Mouse (Mus musculus): ENCODE results near the gene Stk25. TPM values are rescaled to one million over a fixed set of nuclear protein-coding genes. Genes with fewer than 3 reads are reported as not detected.

Stk25 gene
- polyA plus RNA-seq, 1 experiment from 2014 or later: 116 TPM

GRCm38 (mm10) chr1:93641978-93642377 is 16.5 kb downstream of the Stk25 start:
- no peaks in the 10 kb centered on the region for H3K27me3 ChIP-seq (replicated peaks; ENCODE audit: control insufficient read depth, insufficient read depth, low read length)

GRCm38 (mm10) chr1:93636211-93636897 is 22.1 kb downstream of the Stk25 start:
- H3K4me1 ChIP-seq (replicated peaks; ENCODE audit: control insufficient read depth, insufficient read depth, low read length): peaks cover 4% of the 10 kb centered on the region; the same call in 1 of the 2 replicates
- H3K27me3 ChIP-seq (replicated peaks; ENCODE audit: control insufficient read depth, insufficient read depth, low read length): no peaks in the 10 kb centered on the region
- TF ChIP-seq CTCF (IDR thresholded peaks at IDR 0.05; ENCODE audit: low read depth): peak; percentile 68
- 28% methylated on average over 7 of the region's 7 CpGs for WGBS
- H3K4me2 ChIP-seq (replicated peaks; ENCODE audit: low read depth): peak overlapping the region; percentile 90
- peak overlapping the region; percentile 84 for H3K4me3 ChIP-seq (ENCODE audit: low read depth, low read length)
- H3K9me3 ChIP-seq (ENCODE audit: control insufficient read depth): no peaks in the 10 kb centered on the region
- H3K36me3 ChIP-seq (ENCODE audit: control insufficient read depth, insufficient read depth): peaks cover 5% of the 10 kb centered on the region; the same call in 1 of the 2 replicates
- ATAC-seq: peak; percentile 39
- peak overlapping the region; percentile 79 for H3K27ac ChIP-seq (ENCODE audit: low read depth, low read length)
- H3K9ac ChIP-seq (ENCODE audit: low read depth, low read length): peak overlapping the region; percentile 48; the same call in 1 of the 2 replicates

More at GRCm38 (mm10) chr1:93641978-93642377, 16.5 kb downstream of the Stk25 start:
- WGBS: 85% methylated on average over 2 of the region's 2 CpGs
- no peak overlapping the region for H3K4me3 ChIP-seq (ENCODE audit: low read depth, low read length)
- no peaks in the 10 kb centered on the region for H3K36me3 ChIP-seq (ENCODE audit: control insufficient read depth, insufficient read depth)
- H3K4me1 ChIP-seq (replicated peaks; ENCODE audit: control insufficient read depth, insufficient read depth, low read length): no peaks in the 10 kb centered on the region
- TF ChIP-seq CTCF (IDR thresholded peaks at IDR 0.05; ENCODE audit: low read depth): no peak
- no peak overlapping the region for H3K4me2 ChIP-seq (replicated peaks; ENCODE audit: low read depth)
- H3K27ac ChIP-seq (ENCODE audit: low read depth, low read length): no peak overlapping the region
- no peak overlapping the region for H3K9ac ChIP-seq (ENCODE audit: low read depth, low read length)
- no peak for ATAC-seq
- H3K9me3 ChIP-seq (ENCODE audit: control insufficient read depth): no peaks in the 10 kb centered on the region

- peak; percentile 95 for ATAC-seq
- under 1% methylated on average over 44 of the region's 44 CpGs for WGBS
Observed at GRCm38 (mm10) chr1:93635580-93636192, 22.8 kb downstream of the Stk25 start.

GRCm38 (mm10) chr1:93635091-93635579 is 23.3 kb downstream of the Stk25 start:
- Histone ChIP-seq H3K9me3 (ENCODE audit: control insufficient read depth) (no peaks in the 10 kb centered on the region), H3K27me3 (replicated peaks; ENCODE audit: control insufficient read depth, insufficient read depth, low read length) (no peaks in the 10 kb centered on the region), H3K9ac (ENCODE audit: low read depth, low read length) (peak overlapping the region; percentile 86), H3K4me2 (replicated peaks; ENCODE audit: low read depth) (peak overlapping the region; percentile 90), H3K4me3 (ENCODE audit: low read depth, low read length) (peak overlapping the region; percentile 84), H3K4me1 (replicated peaks; ENCODE audit: control insufficient read depth, insufficient read depth, low read length) (peaks cover 4% of the 10 kb centered on the region; the same call in 1 of the 2 replicates), H3K36me3 (ENCODE audit: control insufficient read depth, insufficient read depth) (peaks cover 11% of the 10 kb centered on the region; the same call in 1 of the 2 replicates), H3K27ac (ENCODE audit: low read depth, low read length) (peak overlapping the region; percentile 95)
- peak; percentile 73 for ATAC-seq
- TF ChIP-seq CTCF (IDR thresholded peaks at IDR 0.05; ENCODE audit: low read depth): peak; percentile 49
- WGBS: under 1% methylated on average over 53 of the region's 58 CpGs

More at GRCm38 (mm10) chr1:93635580-93636192, 22.8 kb downstream of the Stk25 start:
- peak overlapping the region; percentile 90 for H3K4me2 ChIP-seq (replicated peaks; ENCODE audit: low read depth)
- peak overlapping the region; percentile 95 for H3K27ac ChIP-seq (ENCODE audit: low read depth, low read length)
- no peaks in the 10 kb centered on the region for H3K9me3 ChIP-seq (ENCODE audit: control insufficient read depth)
- H3K27me3 ChIP-seq (replicated peaks; ENCODE audit: control insufficient read depth, insufficient read depth, low read length): no peaks in the 10 kb centered on the region
- peak overlapping the region; percentile 84 for H3K4me3 ChIP-seq (ENCODE audit: low read depth, low read length)
- H3K9ac ChIP-seq (ENCODE audit: low read depth, low read length): peak overlapping the region; percentile 86
- H3K36me3 ChIP-seq (ENCODE audit: control insufficient read depth, insufficient read depth): peaks cover 6% of the 10 kb centered on the region; the same call in 1 of the 2 replicates
- peaks cover 4% of the 10 kb centered on the region; the same call in 1 of the 2 replicates for H3K4me1 ChIP-seq (replicated peaks; ENCODE audit: control insufficient read depth, insufficient read depth, low read length)
- no peak for TF ChIP-seq CTCF (IDR thresholded peaks at IDR 0.05; ENCODE audit: low read depth)

GRCm38 (mm10) chr1:93634481-93634891 is 24.0 kb downstream of the Stk25 start:
- peak overlapping the region; percentile 86 for H3K9ac ChIP-seq (ENCODE audit: low read depth, low read length)
- peaks cover 12% of the 10 kb centered on the region; the same call in 1 of the 2 replicates for H3K36me3 ChIP-seq (ENCODE audit: control insufficient read depth, insufficient read depth)
- under 1% methylated on average over 6 of the region's 6 CpGs for WGBS
- no peak for TF ChIP-seq CTCF (IDR thresholded peaks at IDR 0.05; ENCODE audit: low read depth)
- ATAC-seq: no peak
- H3K27ac ChIP-seq (ENCODE audit: low read depth, low read length): peak overlapping the region; percentile 95
- H3K4me1 ChIP-seq (replicated peaks; ENCODE audit: control insufficient read depth, insufficient read depth, low read length): peaks cover 4% of the 10 kb centered on the region; the same call in 1 of the 2 replicates
- no peaks in the 10 kb centered on the region for H3K9me3 ChIP-seq (ENCODE audit: control insufficient read depth)
- peak overlapping the region; percentile 90 for H3K4me2 ChIP-seq (replicated peaks; ENCODE audit: low read depth)
- H3K27me3 ChIP-seq (replicated peaks; ENCODE audit: control insufficient read depth, insufficient read depth, low read length): no peaks in the 10 kb centered on the region
- H3K4me3 ChIP-seq (ENCODE audit: low read depth, low read length): peak overlapping the region; percentile 84

- WGBS: 87% methylated on average over 3 of the region's 3 CpGs
Observed at GRCm38 (mm10) chr1:93632723-93633122, 25.7 kb downstream of the Stk25 start.

More at GRCm38 (mm10) chr1:93632723-93633122, 25.7 kb downstream of the Stk25 start:
- H3K4me3 ChIP-seq (ENCODE audit: low read depth, low read length): no peak overlapping the region
- H3K27me3 ChIP-seq (replicated peaks; ENCODE audit: control insufficient read depth, insufficient read depth, low read length): no peaks in the 10 kb centered on the region
- H3K9ac ChIP-seq (ENCODE audit: low read depth, low read length): no peak overlapping the region
- H3K27ac ChIP-seq (ENCODE audit: low read depth, low read length): no peak overlapping the region
- no peak for TF ChIP-seq CTCF (IDR thresholded peaks at IDR 0.05; ENCODE audit: low read depth)
- no peaks in the 10 kb centered on the region for H3K9me3 ChIP-seq (ENCODE audit: control insufficient read depth)
- no peak overlapping the region for H3K4me2 ChIP-seq (replicated peaks; ENCODE audit: low read depth)
- peaks cover 4% of the 10 kb centered on the region; the same call in 1 of the 2 replicates for H3K4me1 ChIP-seq (replicated peaks; ENCODE audit: control insufficient read depth, insufficient read depth, low read length)
- no peak for ATAC-seq
- peaks cover 29% of the 10 kb centered on the region for H3K36me3 ChIP-seq (ENCODE audit: control insufficient read depth, insufficient read depth)
